Mouse (Mus musculus): ENCODE measurements around the gene Mybph.

DNA sequence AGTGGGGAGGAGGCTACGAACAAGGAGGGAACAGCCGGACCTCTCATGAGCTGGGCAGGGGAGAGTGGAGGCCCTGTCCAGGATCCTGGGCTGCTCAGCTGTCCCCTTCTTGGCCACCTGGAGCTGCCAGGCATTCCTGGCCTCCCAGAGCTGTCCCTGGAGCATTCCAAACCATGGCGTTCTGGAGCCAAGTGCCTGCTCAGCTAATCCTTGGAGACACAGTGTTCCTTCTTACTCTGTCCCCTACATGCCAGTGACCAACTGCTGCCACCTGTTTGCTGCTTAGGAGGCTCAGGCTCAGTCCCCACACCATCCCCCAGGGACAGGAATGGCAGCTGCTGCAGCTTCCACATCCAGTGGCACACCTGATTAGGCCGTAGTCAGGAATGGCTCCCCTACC lies 2.7 kb downstream of the Mybph start:
- TF ChIP-seq CTCF (conservative IDR thresholded peaks at IDR 0.05; ENCODE audit: insufficient read depth, insufficient read length, low read depth, low read length), result no peak
- no peak for TF ChIP-seq POLR2A (IDR thresholded peaks at IDR 0.05; ENCODE audit: low read depth, low read length)

Measured in kidney, adult 2 months (tissue).